11 mouse cellular contexts compared by ENCODE assay signal in the genomic region with DNA sequence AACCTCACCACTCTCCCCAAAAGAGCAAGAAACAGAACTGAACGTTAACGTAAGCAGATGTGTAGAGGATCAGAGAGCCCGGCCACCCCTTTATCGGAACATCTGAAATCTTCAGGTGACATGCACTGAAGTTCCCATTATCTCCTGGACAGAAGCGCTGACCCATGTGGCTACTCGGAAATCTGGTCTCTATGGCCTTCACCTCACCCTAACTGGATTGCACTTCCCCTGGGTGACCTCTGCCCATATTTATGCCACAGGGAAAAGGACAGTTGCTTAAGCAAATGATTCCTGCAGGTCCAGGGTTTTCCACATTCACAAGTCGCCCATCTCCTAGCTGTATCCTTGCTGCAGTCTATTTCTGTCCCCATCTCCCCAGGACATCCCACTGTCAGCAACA.
"Had no signal": no experiment of that assay in that cellular context is flagged by ENCODE, and none has a peak within 500 bp of the region (broad histone marks: within the 10 kb centered on the region; RNA-seq: fewer than 3 reads in every experiment).

No protein-coding gene starts in this region.

- DNase-seq: kidney, postnatal 14 days; lung, adult 2 months; lung, postnatal 36 days; thymus, postnatal 4 days had no signal

- H3K27ac ChIP-seq: kidney, embryonic 15.5 days; limb, embryonic 10.5 days; liver, embryonic 15.5 days; midbrain, embryonic 13.5 days; neural tube, embryonic 12.5 days; stomach, postnatal 0 days had no signal

- H3K4me3 ChIP-seq: kidney, embryonic 15.5 days; limb, embryonic 10.5 days; liver, embryonic 15.5 days; midbrain, embryonic 13.5 days; neural tube, embryonic 12.5 days had no signal

- H3K9me3 ChIP-seq: kidney, embryonic 15.5 days; limb, embryonic 10.5 days; liver, embryonic 15.5 days; midbrain, embryonic 13.5 days; neural tube, embryonic 12.5 days had no signal

- ATAC-seq: lung, postnatal 0 days; midbrain, embryonic 13.5 days had no signal

- H3K9ac ChIP-seq: kidney, embryonic 15.5 days; liver, embryonic 15.5 days; midbrain, embryonic 13.5 days; neural tube, embryonic 12.5 days had no signal

- H3K27me3 ChIP-seq: kidney, embryonic 15.5 days; liver, embryonic 15.5 days; midbrain, embryonic 13.5 days; neural tube, embryonic 12.5 days had no signal

- H3K36me3 ChIP-seq: kidney, embryonic 15.5 days; liver, embryonic 15.5 days; midbrain, embryonic 13.5 days; neural tube, embryonic 12.5 days had no signal

- H3K4me2 ChIP-seq: kidney, embryonic 15.5 days; liver, embryonic 15.5 days; midbrain, embryonic 13.5 days; neural tube, embryonic 12.5 days had no signal
